Comparison of ENCODE assay signal across 9 mouse cellular contexts in the genomic region with DNA sequence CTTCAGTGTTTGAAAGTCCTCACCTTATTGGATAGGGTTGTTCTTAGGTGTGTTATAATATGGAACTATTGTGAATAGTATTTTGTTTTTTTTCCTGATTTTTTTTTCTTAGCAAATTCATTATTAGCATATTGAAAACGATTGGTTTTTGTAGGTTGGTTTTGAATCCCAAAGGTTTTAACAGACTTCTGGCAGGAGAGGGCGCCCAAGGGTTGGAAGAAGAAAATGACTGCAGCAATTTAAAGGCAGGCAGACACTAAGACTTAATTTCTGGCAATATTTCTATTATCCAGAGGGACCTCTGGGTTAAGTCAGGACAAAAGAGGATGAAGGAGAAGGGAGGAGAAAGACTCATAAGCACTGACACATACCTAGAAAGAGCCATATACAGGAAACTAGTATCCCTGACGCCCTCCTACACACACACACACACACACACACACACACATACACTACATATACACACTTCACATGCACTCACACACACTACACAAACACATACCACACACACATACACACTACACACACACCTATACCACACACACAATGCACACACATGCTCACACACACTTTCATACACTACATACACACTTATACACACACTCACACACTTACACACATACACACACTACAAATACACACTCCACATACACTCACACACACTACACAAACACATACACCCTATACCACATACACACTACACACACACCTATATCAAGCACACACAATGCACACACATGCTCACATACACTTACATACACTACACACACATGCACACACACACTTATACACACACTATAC. TPM values are rescaled to one million over a fixed set of nuclear protein-coding genes. Genes with fewer than 3 reads are reported as not detected.
DNase-seq lines count a peak whose midpoint lies in the region; ATAC-seq lines count a peak whose summit lies in the region.
"Had no signal": no experiment of that assay in that cellular context is flagged by ENCODE, and none has a peak within 500 bp of the region (broad histone marks: within the 10 kb centered on the region; RNA-seq: fewer than 3 reads in every experiment).

No protein-coding gene starts in this region.

- H3K27ac ChIP-seq in embryonic facial prominence, embryonic 13.5 days: no peak overlapping the region

- H3K4me1 ChIP-seq in embryonic facial prominence, embryonic 13.5 days: peaks cover 6% of the 10 kb centered on the region; the same call in 1 of the 2 replicates

- 35% methylated on average over 3 of the region's 3 CpGs for WGBS in embryonic facial prominence, embryonic 13.5 days

- ATAC-seq in embryonic facial prominence, embryonic 13.5 days (ENCODE audit: insufficient number of reproducible peaks, insufficient read depth, low FRiP score, low TSS enrichment, low read depth): peak; percentile 43; the same call in 1 of the 2 replicates
- ATAC-seq in neutrophil, adult 5-6 weeks (ENCODE audit: extremely low read depth, insufficient number of reproducible peaks, low FRiP score, poor library complexity, severe bottlenecking): peak; percentile 67

- H3K9me3 ChIP-seq in embryonic facial prominence, embryonic 13.5 days: no peaks in the 10 kb centered on the region
- H3K9me3 ChIP-seq: embryonic facial prominence, embryonic 15.5 days had no signal

- no peaks in the 10 kb centered on the region for H3K36me3 ChIP-seq in embryonic facial prominence, embryonic 13.5 days
- H3K36me3 ChIP-seq: embryonic facial prominence, embryonic 15.5 days had no signal

- no peak overlapping the region for H3K4me2 ChIP-seq in embryonic facial prominence, embryonic 13.5 days
- H3K4me2 ChIP-seq: embryonic facial prominence, embryonic 15.5 days had no signal

- H3K27me3 ChIP-seq in embryonic facial prominence, embryonic 13.5 days: no peaks in the 10 kb centered on the region
- H3K27me3 ChIP-seq: embryonic facial prominence, embryonic 15.5 days had no signal

- intact Hi-C loops in heart, postnatal 14 days (cut with DNase I): loop anchor here (1.0 to 2.0 kb wide), 2 partner anchors 69 to 121 kb away; no protein-coding TSS in a partner anchor

- no peak overlapping the region for H3K4me3 ChIP-seq in embryonic facial prominence, embryonic 13.5 days
- H3K4me3 ChIP-seq: embryonic facial prominence, embryonic 15.5 days had no signal

- H3K9ac ChIP-seq in embryonic facial prominence, embryonic 13.5 days: no peak overlapping the region
- H3K9ac ChIP-seq: embryonic facial prominence, embryonic 15.5 days had no signal

- DNase-seq in CD8-positive naive resting alpha-beta T cell, adult 2 months (ENCODE audit: low read depth in 2 of 2, low spot score in 2 of 2): peak; percentile 48 to 66
- peak; percentile 88 for DNase-seq in adrenal gland, postnatal 10 days
- DNase-seq in heart, postnatal 14 days: peak; percentile 76 to 86
- peak; percentile 74 to 91 for DNase-seq in kidney, postnatal 36 days
- peak; percentile 62 to 65 for DNase-seq in lung, adult 18-20 months
- peak; percentile 74 for DNase-seq in urinary bladder, postnatal 25 days (ENCODE audit: low spot score)

RNA-seq across cellular contexts. Expression of gene Hsd11b1, which starts 8.2 kb away (rescaled TPM):
- 100 to 1,000 TPM in 1 of 2 experiments, 10 to 100 TPM in 1; 47.9 to 110 TPM for total RNA-seq in adrenal gland, postnatal 10 days (2021)
- polyA plus RNA-seq in embryonic facial prominence, embryonic 13.5 days (2015; fragmentation: Nextera tagmentation; extraction: Ambion mirVana): 0.39 and 0.60 TPM in 2 replicates
- 1 to 10 TPM; 2.2 to 2.4 TPM for total RNA-seq in heart, postnatal 14 days (2021)
- total RNA-seq in neutrophil, adult 5-6 weeks (2017): 12.5 and 13.6 TPM in 2 replicates

RNA-seq across cellular contexts. Expression of gene G0s2, which starts 17.3 kb away (rescaled TPM):
- total RNA-seq in adrenal gland, postnatal 10 days (2021): 100 to 1,000 TPM; 138 to 255 TPM
- 21.8 and 27.8 TPM in 2 replicates for polyA plus RNA-seq in embryonic facial prominence, embryonic 13.5 days (2015; fragmentation: Nextera tagmentation; extraction: Ambion mirVana)
- 10 to 100 TPM; 43.4 to 57.3 TPM for total RNA-seq in heart, postnatal 14 days (2021)
- 169 and 190 TPM in 2 replicates for total RNA-seq in neutrophil, adult 5-6 weeks (2017)

RNA-seq across cellular contexts. Expression of gene Lamb3, which starts 48.2 kb away (rescaled TPM):
- total RNA-seq in adrenal gland, postnatal 10 days (2021): 1 to 10 TPM; 2.1 to 3.2 TPM
- polyA plus RNA-seq in embryonic facial prominence, embryonic 13.5 days (2015; fragmentation: Nextera tagmentation; extraction: Ambion mirVana): 6.7 and 9.4 TPM in 2 replicates
- 10 to 100 TPM in 1 of 2 experiments, 1 to 10 TPM in 1; 7.9 to 12.6 TPM for total RNA-seq in heart, postnatal 14 days (2021)
- total RNA-seq in neutrophil, adult 5-6 weeks (2017): 25.7 and 29.8 TPM in 2 replicates

RNA-seq across cellular contexts. Expression of gene Traf3ip3, which starts 54.2 kb away (rescaled TPM):
- 1 to 10 TPM; 9.1 to 9.3 TPM for total RNA-seq in adrenal gland, postnatal 10 days (2021)
- 3.4 and 4.7 TPM in 2 replicates for polyA plus RNA-seq in embryonic facial prominence, embryonic 13.5 days (2015; fragmentation: Nextera tagmentation; extraction: Ambion mirVana)
- 1 to 10 TPM in 1 of 2 experiments, under 1 TPM in 1; 0.84 to 6.1 TPM for total RNA-seq in heart, postnatal 14 days (2021)
- total RNA-seq in neutrophil, adult 5-6 weeks (2017): 473 and 476 TPM in 2 replicates
